Mouse (Mus musculus) kidney, postnatal 4 days (tissue): ENCODE results near the gene Anapc2.
A peak's percentile ranks its signal among the peaks of the same experiment; 100 is the strongest.
"Not testable (repeated sequence)": the region's sequence is repeated elsewhere in the genome, so short reads cannot be mapped to it uniquely, and the experiment has no call there.

Experiments used
- DNase-seq, 2 experiments: peaks; one replicate each; pipeline ENCODE4 v3.0.0; 2021; ENCODE audit warnings: mixed read lengths in 2 of 2

Gene Anapc2

DNA sequence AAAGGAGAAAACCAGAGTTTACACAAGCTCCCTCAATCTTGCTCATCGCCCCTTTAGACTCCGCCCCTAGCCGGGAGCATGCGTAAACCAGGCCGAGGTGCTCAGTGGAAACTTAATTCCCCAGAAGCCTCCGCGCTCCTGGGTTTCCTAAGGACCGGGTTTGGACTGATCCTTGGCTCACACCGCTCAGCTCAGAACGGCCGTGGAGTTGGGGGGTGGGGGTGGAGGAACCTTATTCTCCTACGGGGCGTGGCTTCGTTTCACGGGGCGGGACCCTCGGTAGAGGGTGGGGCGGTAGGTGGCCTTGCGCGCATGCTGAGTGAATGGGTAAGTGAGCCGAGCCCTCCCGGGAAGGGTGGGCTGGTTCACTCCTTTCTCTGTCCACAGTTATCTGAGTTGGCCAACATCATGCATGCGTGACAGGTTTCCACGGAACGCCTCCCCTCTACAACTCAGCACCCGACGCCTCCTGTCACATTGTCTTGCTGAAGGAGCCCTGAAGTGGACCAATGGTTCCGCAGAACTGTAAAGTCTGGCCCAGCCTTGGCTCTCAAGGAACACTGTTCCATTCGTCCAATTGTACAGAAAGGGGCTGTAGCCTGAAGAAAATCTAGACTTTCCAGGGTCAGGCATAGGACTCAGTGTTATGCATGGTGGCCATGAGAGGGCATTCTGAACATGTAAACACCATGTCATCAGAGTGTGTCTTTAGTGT is 31.4 kb upstream of the Anapc2 start:
- DNase-seq, result peak; percentile 84 to 89

DNA sequence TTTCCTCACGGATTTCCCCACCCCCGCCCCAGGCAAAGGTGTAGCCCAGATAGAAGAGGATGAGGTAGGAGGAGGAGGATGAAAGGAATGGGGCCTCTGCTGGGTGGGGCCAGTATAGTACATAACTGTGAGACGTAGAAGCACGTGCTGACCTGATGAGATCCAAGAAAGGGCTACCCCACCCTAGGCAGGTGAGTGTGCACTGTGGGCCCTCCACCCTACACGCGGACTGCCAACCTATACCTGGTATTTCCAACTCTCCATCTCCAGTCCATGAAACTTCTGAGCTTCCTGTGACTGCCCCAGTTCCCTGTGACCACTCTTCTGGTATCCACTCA is 30.9 kb upstream of the Anapc2 start:
- DNase-seq, result peak in 1 of 2 experiments; percentile 9

DNA sequence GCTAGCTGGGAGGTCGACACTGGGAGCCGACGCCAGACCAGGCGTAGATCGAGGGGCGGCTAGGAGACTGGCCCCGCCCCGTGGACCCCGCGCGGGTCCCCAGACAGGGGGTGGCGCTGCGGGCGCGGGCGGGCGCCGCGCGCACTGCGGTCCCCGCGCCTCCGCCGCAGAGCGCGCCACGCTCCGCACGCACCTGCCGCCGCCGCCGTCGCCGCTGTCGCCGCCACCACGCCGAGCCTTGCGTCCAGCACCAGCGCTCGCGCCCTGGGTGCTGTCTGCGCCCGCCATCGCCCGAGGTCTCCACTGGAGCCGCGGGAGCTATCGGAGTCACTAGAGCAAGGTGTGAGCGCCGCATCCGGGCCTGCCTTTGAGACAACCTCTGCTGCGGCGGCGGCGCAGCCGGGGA is 30.2 kb upstream of the Anapc2 start, which contains the start of the genes Rnf208 and Cysrt1:
Gene Rnf208, plus strand, starts transcription at position 155 of the 406 bp plus-strand sequence.
Gene Cysrt1, minus strand, starts transcription at position 352 of the 406 bp plus-strand sequence.
- peak; percentile 39 to 54 for DNase-seq

DNA sequence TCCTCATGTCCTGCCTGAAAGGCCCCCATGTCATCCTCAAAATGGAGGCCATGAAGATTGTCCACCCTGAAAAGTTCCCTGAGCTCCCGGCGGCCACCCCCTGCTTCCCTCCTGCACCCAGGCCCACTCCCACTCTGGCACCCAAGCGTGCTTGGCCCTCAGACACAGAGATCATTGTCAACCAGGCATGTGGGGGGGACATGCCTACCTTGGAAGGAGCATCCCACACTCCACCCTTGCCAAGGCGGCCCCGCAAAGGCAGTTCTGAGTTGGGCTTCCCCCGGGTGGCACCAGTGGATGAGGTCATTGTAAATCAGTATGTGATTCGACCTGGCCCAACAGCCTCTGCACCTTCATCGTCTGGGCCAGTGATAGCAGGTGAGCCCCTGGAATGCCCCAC is 28.9 kb upstream of the Anapc2 start:
- no peak for DNase-seq

DNA sequence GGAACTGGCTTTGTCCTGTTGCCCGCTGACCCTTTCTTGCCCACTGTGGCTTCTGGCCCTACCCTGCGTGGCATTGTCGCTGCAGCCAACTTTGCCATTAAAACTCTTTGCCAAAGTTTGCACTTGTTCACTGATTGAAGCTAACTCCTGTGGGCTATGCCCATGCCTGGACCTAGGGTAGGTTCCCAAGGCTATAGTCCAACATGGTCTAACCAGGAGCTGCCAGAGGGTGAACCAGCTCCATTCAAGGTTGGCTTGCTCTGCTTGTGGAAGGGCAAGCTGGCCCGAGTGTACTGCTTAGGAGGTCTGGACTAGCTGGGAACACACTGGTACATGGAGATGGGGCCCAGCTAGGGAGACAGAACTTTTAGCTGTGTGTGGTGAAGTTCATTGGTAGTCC is 28.1 kb upstream of the Anapc2 start:
- DNase-seq, result no peak

DNA sequence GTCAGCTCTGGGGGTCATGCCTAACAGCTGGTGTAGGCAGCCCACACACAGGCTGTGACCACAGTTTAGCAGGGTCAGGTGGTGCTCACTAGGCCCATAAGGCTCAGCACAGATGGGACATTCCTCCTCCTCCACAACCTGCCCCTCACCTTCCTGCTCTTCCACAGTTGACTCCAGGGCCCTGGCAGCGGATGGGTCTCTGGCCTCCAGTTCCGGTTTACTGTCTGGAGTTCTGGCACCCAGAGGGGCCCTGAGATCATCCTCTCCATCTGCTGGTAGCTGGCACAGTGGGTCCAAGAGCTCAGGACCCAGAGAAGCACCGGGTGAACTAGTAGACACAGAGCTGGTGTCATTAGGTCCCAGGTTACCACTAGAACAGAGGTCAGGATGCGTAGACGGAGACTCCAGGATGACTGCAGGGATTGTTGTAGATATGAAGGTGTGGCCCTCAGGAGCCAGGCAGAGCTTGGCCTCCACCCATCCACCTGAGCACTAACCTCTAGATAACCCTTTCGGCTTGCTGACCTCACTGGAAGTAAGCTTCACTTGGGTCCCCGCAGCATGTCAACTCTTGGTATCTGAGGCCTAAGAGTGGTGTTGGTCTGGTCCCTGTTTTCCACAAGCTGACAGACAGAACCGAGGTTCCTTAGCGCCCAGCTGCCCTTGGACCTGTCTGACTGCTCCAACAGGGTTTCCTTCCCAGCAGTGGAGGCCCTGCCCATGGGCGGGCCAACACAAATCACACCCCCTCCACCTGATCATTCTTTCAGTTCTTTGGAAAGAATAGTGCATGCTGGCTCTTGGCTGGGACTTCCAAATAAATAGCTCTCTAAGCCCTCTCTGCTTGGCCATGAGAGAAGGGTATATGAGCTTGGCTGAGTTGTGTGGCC is 25.9 kb upstream of the Anapc2 start, which contains the start of gene AL732309.1:
Gene AL732309.1, minus strand, starts transcription at position 681 of the 890 bp plus-strand sequence.
- DNase-seq, result no peak

DNA sequence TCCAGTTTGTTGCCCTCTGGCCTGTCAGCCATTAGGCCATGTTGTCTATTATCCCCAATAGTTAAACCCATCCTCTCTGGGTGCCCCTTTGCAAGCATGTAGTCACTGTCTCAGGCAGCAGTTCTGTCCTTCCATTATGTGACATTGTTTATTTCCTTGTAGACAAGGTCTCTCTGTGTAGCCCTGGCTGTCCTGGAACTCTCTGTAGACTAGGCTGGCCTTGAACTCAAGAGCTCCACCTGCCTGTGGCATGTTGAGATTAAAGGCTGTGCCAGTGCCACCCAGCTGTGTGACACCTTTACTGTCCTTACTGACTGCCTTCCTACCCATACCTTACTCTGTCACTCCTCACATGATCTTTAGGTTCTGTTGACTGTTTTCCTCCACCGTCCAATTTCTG is 19.9 kb upstream of the Anapc2 start:
- peak; percentile 40 to 50 for DNase-seq

DNA sequence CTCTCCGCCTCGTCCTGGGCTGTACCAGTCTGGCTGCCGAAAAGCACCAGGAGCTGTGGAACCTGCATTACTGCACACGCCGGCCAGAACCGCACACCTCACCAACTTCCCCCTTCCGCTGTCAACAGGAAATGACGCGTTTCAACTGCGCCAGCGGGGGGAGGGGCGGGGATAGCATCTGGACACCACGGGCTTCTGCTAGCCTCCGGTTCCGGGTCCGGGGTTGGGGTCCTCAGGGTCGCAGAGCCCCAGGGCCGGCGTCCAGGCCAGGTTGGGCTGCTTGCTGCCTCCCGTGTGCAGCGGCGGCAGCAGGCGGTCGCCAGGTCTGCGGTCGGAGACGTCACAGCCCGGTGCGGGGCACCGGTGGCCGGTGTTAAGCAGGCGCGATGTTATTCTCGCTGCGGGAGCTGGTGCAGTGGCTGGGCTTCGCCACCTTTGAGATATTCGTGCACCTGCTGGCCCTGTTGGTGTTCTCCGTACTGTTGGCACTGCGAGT is 16.9 kb upstream of the Anapc2 start, which contains the start of gene Tmem203:
Gene Tmem203, plus strand, starts transcription at position 156 of the 496 bp plus-strand sequence.
- peak; percentile 94 for DNase-seq

DNA sequence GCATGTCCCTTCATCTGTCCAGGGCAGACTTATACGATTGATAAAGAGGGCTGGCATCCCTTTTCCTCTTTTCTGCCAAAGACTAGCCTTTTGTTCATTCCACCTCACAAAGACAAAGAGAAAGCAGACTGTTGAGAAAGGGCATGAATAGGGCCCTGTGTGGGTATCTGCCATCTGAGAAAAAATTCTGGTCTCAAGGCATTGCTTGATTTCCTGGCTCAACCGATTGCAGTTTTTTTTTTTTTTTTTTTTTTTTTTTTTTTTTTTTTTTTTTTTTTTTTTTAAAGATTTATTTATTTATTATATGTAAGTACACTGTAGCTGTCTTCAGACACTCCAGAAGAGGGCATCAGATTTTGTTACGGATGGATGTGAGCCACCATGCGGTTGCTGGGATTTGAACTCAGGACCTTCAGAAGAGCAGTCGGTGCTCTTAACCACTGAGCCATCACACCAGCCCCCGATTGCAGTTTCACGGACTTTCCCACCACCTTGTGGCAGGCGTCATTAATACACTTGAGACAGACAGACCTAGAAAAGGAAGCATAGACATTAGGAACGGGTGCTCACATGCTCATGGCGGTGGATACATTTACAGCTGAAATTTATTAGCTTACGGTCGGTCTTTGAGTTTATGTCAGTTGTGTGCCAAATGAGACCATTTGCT is 15.7 kb upstream of the Anapc2 start:
- DNase-seq, result peak; percentile 72 to 79

DNA sequence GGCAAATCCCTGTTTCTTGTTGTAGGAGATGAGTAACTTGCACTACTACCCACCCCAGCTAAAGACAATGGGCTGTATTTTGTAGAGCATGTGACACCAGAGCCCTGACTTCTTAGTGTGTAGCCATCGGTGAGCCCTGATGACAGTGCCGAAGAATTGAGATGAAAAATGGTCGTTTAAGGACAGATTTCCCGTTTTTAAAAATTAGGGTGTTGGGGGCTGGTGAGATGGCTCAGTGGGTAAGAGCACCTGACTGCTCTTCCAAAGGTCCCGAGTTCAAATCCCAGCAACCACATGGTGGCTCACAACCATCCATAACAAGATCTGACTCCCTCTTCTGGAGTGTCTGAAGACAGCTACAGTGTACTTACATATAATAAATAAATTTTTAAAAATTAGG is 15.0 kb upstream of the Anapc2 start:
- not testable (repeated sequence) for DNase-seq

DNA sequence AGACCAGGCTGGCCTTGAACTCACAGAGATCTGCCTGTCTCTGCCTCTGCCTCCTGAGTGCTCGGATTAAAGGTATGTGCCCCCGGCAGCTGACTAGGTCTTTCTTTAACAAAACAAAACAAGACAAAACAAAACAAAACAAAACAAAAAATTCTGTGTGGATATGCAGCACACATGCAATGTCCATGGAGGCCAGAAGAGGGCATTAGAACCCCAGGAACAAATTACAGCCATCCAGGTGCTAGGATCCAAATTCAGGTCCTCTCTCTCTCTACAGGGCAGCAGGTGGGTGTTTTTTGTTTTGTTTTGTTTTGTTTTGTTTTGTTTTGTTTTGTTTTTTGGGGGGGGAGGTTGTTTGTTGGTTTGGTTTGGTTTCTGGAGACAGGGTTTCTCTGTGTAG is 13.4 kb upstream of the Anapc2 start:
- peak in 1 of 2 experiments; percentile 24 for DNase-seq

DNA sequence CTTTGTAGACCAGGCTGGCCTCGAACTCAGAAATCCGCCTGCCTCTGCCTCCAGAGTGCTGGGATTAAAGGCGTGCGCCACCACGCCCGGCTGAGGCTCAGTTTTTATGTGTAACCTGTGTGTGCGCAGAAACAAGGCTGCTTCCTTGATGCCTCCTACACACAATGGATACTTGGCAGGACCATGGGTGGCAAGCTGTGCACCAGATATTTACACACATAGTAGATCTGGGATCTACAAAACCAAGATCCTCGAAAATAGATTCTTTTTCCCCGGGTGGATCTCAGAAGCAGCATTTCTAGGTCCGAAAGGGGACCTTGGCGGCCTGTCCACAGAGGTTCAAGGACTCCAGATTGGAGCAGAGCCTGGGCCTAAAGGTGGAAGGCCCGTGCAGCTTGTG is 10.4 kb upstream of the Anapc2 start:
- no peak for DNase-seq

DNA sequence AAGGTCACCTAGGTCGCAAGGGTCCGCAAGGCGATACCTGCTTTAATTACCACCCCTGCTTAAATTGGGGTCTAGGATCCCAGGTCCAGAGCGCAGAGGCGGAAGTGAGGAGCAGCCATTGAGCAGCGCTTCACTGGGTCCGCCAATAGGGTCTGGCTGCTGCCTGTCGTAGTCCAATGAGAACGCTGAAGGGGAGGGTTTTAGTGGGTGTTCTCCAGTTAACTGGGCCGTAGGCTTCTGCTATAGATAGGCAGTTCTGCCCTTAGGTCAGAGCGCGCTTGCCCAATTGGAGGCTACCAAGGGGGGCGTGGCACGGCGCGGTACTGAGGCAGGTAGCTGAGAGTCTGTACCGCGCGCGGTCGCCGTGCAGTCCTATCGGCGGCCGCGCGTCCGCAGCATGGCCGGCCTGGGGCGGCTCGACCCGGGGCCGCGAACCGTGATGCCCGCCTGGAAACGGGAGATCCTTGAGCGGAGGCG is 9.9 kb upstream of the Anapc2 start, which contains the start of gene Tprn:
Gene Tprn, plus strand, starts transcription at position 328 of the 477 bp plus-strand sequence.
- peak; percentile 95 to 97 for DNase-seq

DNA sequence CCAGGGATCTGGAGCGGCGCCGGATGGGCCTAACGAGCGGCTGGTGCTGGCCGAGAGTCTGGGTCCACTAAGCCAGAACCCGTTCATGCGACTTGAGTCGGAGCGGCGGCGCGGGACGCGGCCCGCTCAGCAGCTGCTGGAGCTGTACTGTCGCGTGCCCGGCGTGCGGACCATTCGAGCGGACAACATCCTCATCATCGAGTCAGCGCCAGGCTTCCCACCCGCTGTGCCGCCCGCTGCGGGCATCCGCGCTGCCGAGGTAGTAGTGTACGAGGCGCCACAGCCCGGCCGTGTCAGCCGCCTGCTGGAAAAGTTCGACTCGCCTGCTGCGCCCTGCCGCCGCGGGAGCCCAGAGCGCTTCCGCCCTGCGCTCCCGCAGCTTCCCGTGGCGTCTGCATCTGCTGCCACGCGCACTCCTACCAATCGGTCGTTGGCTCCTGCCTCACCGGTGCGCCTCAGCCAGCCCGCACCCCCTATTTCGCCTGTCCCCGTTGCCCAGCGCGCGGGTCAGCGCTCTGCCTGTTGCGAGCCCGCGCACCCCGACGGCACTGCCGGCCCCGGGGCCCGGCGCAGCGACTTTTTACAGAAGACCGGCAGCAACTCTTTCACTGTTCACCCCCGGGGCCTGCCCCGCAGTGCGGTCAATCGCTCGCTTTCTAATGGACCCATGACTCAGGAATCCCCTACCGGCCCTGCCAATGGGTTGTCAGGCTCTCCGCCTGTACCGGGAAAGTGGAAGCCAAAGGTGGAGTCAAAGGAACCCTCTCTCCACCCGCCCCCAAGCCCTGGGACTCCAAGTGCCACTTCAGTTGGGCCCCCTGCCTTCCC is 9.3 kb upstream of the Anapc2 start:
- DNase-seq, result peak; percentile 55 to 71

DNA sequence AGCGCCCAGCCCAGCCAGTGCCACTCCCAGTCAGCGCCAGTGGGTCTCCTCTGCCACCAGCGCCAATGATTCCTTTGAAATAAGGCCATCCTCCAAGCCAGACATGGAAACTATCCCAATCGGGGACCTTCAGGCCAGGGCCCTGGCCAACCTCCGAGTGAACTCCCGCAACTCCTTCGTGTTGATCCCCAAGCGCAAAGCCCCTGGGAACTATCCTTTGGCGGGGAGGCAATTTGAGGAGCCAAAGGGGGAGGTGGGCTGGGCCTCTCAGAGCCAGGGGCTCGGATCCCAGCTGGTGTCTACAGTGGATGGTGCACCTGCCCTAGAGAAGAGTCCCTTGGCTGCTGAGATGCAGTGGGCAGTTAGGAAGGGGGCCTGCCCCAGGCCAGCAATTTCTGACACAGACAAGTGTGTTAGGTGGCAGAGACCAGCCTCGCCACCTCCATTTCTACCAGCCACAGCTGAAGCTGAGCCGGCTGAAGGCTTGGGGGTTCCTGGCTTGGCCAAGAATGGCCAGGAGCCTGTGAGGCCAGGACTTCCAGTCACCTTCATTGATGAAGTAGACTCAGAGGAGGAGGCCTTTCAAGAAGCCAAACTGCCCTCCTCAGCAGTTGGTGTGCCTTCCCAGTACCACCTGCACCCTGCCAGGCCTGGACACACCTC is 8.5 kb upstream of the Anapc2 start:
- DNase-seq, result peak in 1 of 2 experiments; percentile 4

DNA sequence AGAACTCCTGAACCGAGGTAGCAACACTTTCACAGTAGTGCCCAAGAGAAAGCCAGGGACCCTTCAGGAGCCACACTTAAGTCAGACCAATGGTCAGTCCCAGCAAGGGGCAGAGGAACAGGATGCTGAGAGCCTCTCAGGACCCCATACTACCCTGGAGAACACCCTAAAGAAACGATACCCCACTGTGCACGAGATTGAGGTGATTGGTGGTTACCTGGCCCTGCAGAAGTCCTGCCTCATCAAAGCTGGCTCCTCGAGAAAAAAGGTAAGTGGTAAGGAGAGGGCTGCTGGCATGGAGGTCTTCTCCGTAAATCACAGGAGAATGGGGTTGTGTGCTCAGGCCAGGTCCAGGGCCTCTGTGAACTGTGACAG is 8.0 kb upstream of the Anapc2 start:
- no peak for DNase-seq

DNA sequence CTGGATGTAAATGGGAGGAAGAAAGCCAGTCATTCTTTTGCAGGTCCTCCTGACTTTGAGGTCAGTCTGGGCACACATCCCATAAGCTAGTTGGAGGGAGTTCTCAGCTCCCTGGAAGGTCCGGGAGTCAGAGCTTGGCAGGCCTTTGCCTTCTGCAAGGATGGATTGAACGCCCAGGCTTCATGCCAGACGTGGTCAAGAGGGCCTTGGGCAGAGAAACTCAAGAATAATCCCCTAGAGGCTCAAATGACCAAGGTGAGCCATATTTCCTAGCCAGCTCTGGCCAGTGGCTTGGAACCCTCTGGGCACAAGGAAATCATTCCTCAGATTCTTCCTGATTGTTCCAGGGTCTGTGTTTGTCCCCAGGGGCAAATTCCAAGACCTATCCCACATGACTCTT is 7.4 kb upstream of the Anapc2 start:
- DNase-seq, result peak in 1 of 2 experiments; percentile 46

DNA sequence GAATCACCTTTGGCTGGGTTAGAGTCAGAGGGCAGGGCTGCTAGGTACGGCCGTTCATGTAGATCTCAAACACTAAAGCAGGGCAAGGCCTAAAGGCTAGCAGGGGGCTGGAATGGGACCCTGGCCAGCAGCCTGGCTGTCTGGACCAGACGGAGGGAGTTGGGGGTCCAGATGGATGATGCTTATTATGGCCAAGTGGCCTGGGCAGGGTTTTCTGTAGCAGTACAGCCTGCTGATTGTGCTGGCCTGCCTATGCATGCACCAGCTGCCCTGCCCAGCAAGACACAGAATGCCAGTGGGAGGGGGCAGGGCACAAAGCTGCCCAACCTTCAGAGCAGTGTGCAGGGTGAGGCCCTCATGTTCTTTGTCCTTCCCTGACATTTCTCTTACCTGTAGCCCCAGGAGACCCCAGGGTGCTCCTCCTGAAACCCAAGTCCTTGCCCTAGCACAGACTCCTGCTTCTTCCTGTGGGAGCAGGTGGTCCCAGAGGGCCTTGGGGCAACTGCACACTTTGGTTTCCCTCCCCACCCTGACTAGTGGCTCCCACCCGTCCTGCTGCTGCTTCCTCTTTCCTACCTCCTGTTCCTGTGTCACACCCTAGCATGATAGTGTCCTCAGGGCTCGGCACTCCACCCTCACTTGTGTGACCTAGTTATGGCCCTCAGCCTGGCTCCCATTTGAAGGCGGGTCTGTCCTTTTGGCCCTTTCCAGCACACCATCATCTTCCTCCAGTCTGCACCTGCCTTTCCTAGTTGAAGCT is 6.2 kb upstream of the Anapc2 start:
- peak in 1 of 2 experiments; percentile 38 for DNase-seq

DNA sequence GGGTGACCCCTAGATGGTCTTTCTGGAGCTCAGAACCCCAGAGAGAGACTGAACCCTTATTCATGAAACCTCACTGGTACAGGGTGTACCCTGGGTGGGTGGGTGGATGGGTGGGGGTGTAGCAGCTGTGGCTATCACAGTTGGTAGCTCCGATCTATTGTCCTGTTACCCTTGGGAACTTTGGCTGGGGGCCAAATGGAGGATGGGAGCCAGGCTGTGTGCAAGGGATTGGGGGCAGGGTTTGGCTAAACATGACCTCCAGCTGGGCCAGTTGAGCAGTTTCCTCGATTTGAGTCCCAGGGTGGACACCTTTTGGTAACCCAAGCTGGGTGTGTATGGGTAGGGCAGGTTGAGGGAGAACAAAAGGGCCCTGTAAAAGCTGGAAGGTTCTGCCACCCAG is 5.6 kb upstream of the Anapc2 start:
- DNase-seq, result peak; percentile 47 to 65

DNA sequence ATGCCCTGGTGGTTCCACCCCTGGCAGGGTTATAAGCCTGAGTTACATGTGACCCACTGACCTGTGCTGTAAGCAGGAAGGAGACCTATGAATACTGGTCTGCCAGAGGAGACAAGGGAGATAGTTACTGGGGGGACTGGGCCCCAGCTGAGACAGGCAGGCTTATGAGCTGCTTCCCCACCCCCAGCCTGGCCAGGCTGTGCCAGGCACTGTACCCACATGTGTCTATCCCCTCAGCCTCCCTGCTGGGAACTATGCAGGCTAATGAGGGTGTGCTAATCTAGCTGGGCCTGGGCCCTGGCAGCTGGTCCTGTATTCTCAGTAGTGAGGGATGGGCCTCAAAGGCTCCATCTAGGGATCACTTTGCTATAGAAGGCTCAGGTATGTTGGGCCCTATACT is 5.0 kb upstream of the Anapc2 start:
- DNase-seq, result no peak
